Mouse (Mus musculus) MEL (cell line): ENCODE measurements around the gene Cdk14. TPM values are rescaled to one million over a fixed set of nuclear protein-coding genes. Genes with fewer than 3 reads are reported as not detected.

Experiments
- DNase-seq: peaks from one replicate; pipeline ENCODE4 v3.0.0; 2011; ENCODE audit warnings: low read depth, low spot score
- H3K27ac ChIP-seq: 2 replicates; pipeline ENCODE4 v1.5.1; 2012; ENCODE audit warnings: low read depth, mild to moderate bottlenecking, control low read depth, low read length, moderate library complexity; ENCODE audit not compliant: control insufficient read depth
- H3K27me3 ChIP-seq, 2 experiments: fragments of 150-350 bp in 1 of 2; sonication (generic) in 1 of 2; 2 replicates each; pipeline ENCODE4 v1.6.1; 2012; ENCODE audit warnings: low read length in 2 of 2, mild to moderate bottlenecking in 2 of 2, improper control_type of control experiment in 1 of 2, moderate library complexity in 1 of 2; ENCODE audit not compliant: insufficient read depth in 2 of 2, control insufficient read depth in 1 of 2
- H3K36me3 ChIP-seq, 2 experiments: 2 replicates each; pipeline ENCODE4 v1.6.1; 2012 to 2014; ENCODE audit warnings: low read length in 2 of 2, improper control_type of control experiment in 1 of 2, inconsistent platforms in 1 of 2, mild to moderate bottlenecking in 1 of 2; ENCODE audit not compliant: insufficient read depth in 2 of 2, control insufficient read depth in 1 of 2
- H3K4me1 ChIP-seq, 2 experiments: fragments of 150-350 bp in 1 of 2; sonication (generic) in 1 of 2; 2 replicates each; pipeline ENCODE4 v1.6.1; 2012; ENCODE audit warnings: low read length in 2 of 2, improper control_type of control experiment in 1 of 2, mild to moderate bottlenecking in 1 of 2; ENCODE audit not compliant: insufficient read depth in 2 of 2, control insufficient read depth in 1 of 2
- H3K4me3 ChIP-seq, 2 experiments: fragments of 150-350 bp in 1 of 2; sonication (generic) in 1 of 2; 2 replicates each; pipeline ENCODE4 v1.5.1; 2012; ENCODE audit warnings: low read depth in 2 of 2, low read length in 2 of 2, mild to moderate bottlenecking in 2 of 2, moderate library complexity in 2 of 2, control low read depth in 1 of 2, improper control_type of control experiment in 1 of 2; ENCODE audit not compliant: control insufficient read depth in 1 of 2, insufficient read depth in 1 of 2
- H3K79me2 ChIP-seq: 2 replicates; pipeline ENCODE4 v1.6.1; 2012; ENCODE audit warnings: mild to moderate bottlenecking, low read length, moderate library complexity; ENCODE audit not compliant: control insufficient read depth, poor library complexity, insufficient read depth
- H3K9ac ChIP-seq: 2 replicates; pipeline ENCODE4 v1.6.1; 2012; ENCODE audit warnings: low read depth, mild to moderate bottlenecking, control low read depth, low read length, moderate library complexity; ENCODE audit not compliant: control insufficient read depth, poor library complexity, severe bottlenecking
- H3K9me3 ChIP-seq: fragments of 150-350 bp; sonication (generic); replicated peaks from 2 replicates; pipeline ENCODE4 v1.6.1; 2012; ENCODE audit warnings: mild to moderate bottlenecking, low read length, improper control_type of control experiment, moderate library complexity; ENCODE audit not compliant: insufficient read depth
- ELF1 ChIP-seq: IDR thresholded peaks from 2 replicates; pipeline ENCODE4 v1.6.1; 2014; ENCODE audit warnings: low read depth, mild to moderate bottlenecking, inconsistent platforms, low read length, improper control_type of control experiment, moderate library complexity
- ETS1 ChIP-seq: IDR thresholded peaks from 2 replicates; pipeline ENCODE4 v1.6.1; 2012; ENCODE audit warnings: low read depth, mild to moderate bottlenecking, inconsistent platforms, low read length, improper control_type of control experiment, moderate library complexity
- HCFC1 ChIP-seq: IDR thresholded peaks from 2 replicates; pipeline ENCODE4 v1.6.1; 2012; ENCODE audit warnings: low read depth, mild to moderate bottlenecking, inconsistent platforms, low read length, improper control_type of control experiment, moderate library complexity
- KAT2A ChIP-seq: conservative IDR thresholded peaks from 2 replicates; pipeline ENCODE4 v1.6.1; 2012; ENCODE audit warnings: low read depth, low read length, improper control_type of control experiment, inconsistent platforms
- MAFK ChIP-seq: IDR thresholded peaks from 2 replicates; pipeline ENCODE4 v1.6.1; 2011; ENCODE audit warnings: low read depth, mild to moderate bottlenecking, low read length, improper control_type of control experiment, borderline replicate concordance
- MAZ ChIP-seq: IDR thresholded peaks from 2 replicates; pipeline ENCODE4 v1.6.1; 2012; ENCODE audit warnings: low read depth, mild to moderate bottlenecking, inconsistent platforms, low read length, improper control_type of control experiment
- MYC ChIP-seq: IDR thresholded peaks from 2 replicates; pipeline ENCODE4 v1.6.1; 2011; ENCODE audit warnings: low read depth, mild to moderate bottlenecking, low read length, improper control_type of control experiment, moderate library complexity
- NELFE ChIP-seq: IDR thresholded peaks from 2 replicates; pipeline ENCODE4 v1.6.1; 2011; ENCODE audit warnings: low read depth, low read length, improper control_type of control experiment
- NRF1 ChIP-seq: IDR thresholded peaks from 2 replicates; pipeline ENCODE4 v1.6.1; 2014; ENCODE audit warnings: low read depth, mild to moderate bottlenecking, inconsistent platforms, low read length, improper control_type of control experiment, moderate library complexity; ENCODE audit not compliant: poor library complexity, insufficient read depth, severe bottlenecking
- POLR2AphosphoS2 ChIP-seq: IDR thresholded peaks from 2 replicates; pipeline ENCODE4 v1.6.1; 2011; ENCODE audit warnings: low read length, improper control_type of control experiment
- SIN3A ChIP-seq: IDR thresholded peaks from 2 replicates; pipeline ENCODE4 v1.6.1; 2012; ENCODE audit warnings: low read length, improper control_type of control experiment, inconsistent platforms
- TAL1 ChIP-seq: IDR thresholded peaks from 2 replicates; pipeline ENCODE4 v1.6.1; 2012; ENCODE audit warnings: mild to moderate bottlenecking, inconsistent platforms, low read length, moderate library complexity, mixed read lengths
- TBP ChIP-seq: IDR thresholded peaks from 2 replicates; pipeline ENCODE4 v1.8.0; 2011; ENCODE audit warnings: low read depth, low read length, improper control_type of control experiment
- TCF12 ChIP-seq: IDR thresholded peaks from 2 replicates; pipeline ENCODE4 v1.6.1; 2014; ENCODE audit warnings: low read depth, mild to moderate bottlenecking, inconsistent platforms, low read length, improper control_type of control experiment, moderate library complexity
- UBTF ChIP-seq: IDR thresholded peaks from 2 replicates; pipeline ENCODE4 v1.6.1; 2012; ENCODE audit warnings: low read depth, mild to moderate bottlenecking, inconsistent platforms, low read length, improper control_type of control experiment, moderate library complexity, borderline replicate concordance; ENCODE audit not compliant: insufficient read depth
- ZMIZ1 ChIP-seq: IDR thresholded peaks from 2 replicates; pipeline ENCODE4 v1.6.1; 2012; ENCODE audit warnings: low read depth, mild to moderate bottlenecking, inconsistent platforms, low read length, improper control_type of control experiment, moderate library complexity
- ZNF384 ChIP-seq: IDR thresholded peaks from 2 replicates; pipeline ENCODE4 v1.6.1; 2012; ENCODE audit warnings: low read depth, mild to moderate bottlenecking, inconsistent platforms, low read length, improper control_type of control experiment
- polyA plus RNA-seq, 2 experiments: library from polyadenylated mRNA; stranded (reverse) in 1 of 2; unstranded in 1 of 2; fragments of >175 nt in 1 of 2; fragments of >200 nt in 1 of 2; gene quantifications; 2 replicates each; pipeline versions ENCODE4 v1.2.1 to v1.2.4; 2012; ENCODE audit warnings: low replicate concordance in 2 of 2, low read depth in 1 of 2; ENCODE audit not compliant: insufficient read length in 2 of 2, insufficient read depth in 1 of 2, missing spikeins in 1 of 2
- total RNA-seq: library from RNA; depleted of rRNA; stranded (reverse); fragments of 300-350 nt; gene quantifications from 2 replicates; pipeline ENCODE4 v1.2.3, GENCODE M21; 2012

Cdk14 gene
- total and polyA plus RNA-seq, 3 experiments: not detected

DNA sequence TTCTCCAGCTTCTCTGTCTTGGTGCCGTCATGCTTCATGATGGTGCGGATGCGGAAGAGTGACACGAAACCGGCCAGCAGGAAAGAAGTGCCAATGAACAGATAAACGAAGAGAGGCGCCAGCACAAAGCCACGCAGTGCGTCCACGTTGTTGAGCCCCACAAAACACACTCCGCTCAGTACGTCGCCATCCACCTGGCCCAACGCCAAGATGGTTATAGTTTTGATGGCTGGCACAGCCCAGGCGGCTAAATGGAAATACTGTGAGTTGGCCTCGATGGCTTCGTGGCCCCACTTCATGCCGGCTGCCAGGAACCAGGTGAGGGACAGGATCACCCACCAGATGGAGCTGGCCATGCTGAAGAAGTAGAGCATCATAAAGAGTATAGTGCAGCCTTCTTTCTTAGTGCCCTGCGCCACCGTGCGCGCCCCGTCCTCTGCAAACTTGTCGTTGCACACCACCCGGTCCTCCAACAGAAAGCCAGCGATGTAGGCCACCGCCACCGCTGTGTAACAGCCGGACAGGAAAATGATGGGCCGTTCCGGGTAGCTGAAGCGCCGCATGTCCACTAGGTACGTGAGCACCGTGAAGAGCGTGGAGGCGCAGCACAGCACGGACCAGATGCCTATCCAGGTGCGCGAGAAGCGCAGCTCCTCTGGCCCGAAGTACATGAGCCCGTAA is 664.0 kb downstream of the Cdk14 start:
- no peaks in the 10 kb centered on the region for H3K9me3 ChIP-seq
- TF ChIP-seq SIN3A: no peak
- TF ChIP-seq ZMIZ1: no peak
- no peak for TF ChIP-seq TCF12
- TF ChIP-seq NELFE: no peak
- TF ChIP-seq TAL1: no peak
- no peak for TF ChIP-seq ELF1
- TF ChIP-seq NRF1: no peak
- TF ChIP-seq POLR2AphosphoS2: no peak
- no peak for TF ChIP-seq UBTF
- no peak for TF ChIP-seq KAT2A
- TF ChIP-seq MAZ: no peak
- TF ChIP-seq, all 39 proteins: peak for 0
- DNase-seq: no peak
- H3K4me3 ChIP-seq: no peak overlapping the region
- H3K9ac ChIP-seq: no peak overlapping the region
- no peak overlapping the region for H3K27ac ChIP-seq
- no peaks in the 10 kb centered on the region for H3K27me3 ChIP-seq
- no peaks in the 10 kb centered on the region for H3K36me3 ChIP-seq
- H3K79me2 ChIP-seq: no peaks in the 10 kb centered on the region
- H3K4me1 ChIP-seq: no peaks in the 10 kb centered on the region

DNA sequence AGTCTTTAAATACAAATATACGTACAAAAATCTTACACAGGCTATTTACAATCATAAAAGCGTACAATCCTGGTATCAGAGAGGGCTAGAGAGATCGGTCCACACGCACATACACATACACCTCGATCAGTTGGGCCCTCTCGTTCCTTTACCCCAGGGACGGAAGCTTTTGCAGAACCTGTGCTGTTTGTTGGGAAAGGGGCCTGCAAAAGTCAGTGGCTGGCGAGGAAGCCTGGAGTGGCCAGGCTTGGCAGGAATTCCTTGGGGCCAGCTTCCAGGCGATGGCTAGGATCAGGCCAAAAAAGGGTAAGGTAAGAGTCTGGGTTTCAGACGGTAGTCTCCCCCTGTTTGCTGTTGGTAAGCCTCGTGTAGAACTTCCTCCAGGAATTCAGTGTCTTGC is 664.8 kb downstream of the Cdk14 start:
- Histone ChIP-seq H3K79me2 (no peaks in the 10 kb centered on the region), H3K27me3 (no peaks in the 10 kb centered on the region), H3K27ac (no peak overlapping the region), H3K4me1 (no peaks in the 10 kb centered on the region), H3K36me3 (no peaks in the 10 kb centered on the region), H3K4me3 (no peak overlapping the region), H3K9me3 (no peaks in the 10 kb centered on the region), H3K9ac (no peak overlapping the region)
- no peak for DNase-seq
- TF ChIP-seq TBP: no peak
- TF ChIP-seq SIN3A: no peak
- TF ChIP-seq POLR2AphosphoS2: no peak
- no peak for TF ChIP-seq ZMIZ1

DNA sequence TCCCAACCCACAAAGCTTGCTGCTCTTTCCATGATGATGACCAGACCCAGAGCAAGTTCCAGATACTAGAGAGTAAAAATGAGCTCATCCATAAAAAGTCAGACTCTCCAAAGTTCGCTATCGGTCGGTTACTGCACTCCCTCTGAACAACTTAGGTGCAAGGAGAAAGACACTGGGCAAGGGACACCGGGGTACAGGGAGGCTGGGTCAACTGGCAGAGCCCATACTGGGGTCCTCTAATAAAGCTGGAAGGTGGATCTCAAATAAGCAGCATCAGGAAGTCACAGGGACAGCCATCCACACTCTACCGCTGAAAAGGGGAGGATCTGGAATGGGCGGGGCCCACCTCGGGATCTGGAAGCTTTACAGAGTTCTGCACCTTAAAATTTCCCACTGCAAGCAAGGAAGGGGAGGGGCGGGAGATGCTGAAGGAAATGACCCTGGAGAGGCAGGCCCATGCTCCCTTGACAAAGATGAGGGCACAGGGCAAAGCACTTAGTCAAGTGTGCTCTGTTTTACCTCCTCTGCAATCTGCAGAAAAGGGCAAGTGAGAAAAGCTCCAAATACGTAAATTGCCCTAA is 665.3 kb downstream of the Cdk14 start:
- Histone ChIP-seq H3K4me3 (no peak overlapping the region), H3K79me2 (no peaks in the 10 kb centered on the region), H3K4me1 (no peaks in the 10 kb centered on the region), H3K9ac (no peak overlapping the region), H3K36me3 (no peaks in the 10 kb centered on the region), H3K27ac (no peak overlapping the region), H3K9me3 (no peaks in the 10 kb centered on the region), H3K27me3 (no peaks in the 10 kb centered on the region)
- no peak for TF ChIP-seq SIN3A
- no peak for TF ChIP-seq MAFK
- TF ChIP-seq HCFC1: no peak
- no peak for TF ChIP-seq MYC
- no peak for TF ChIP-seq ZNF384
- TF ChIP-seq ETS1: no peak
- TF ChIP-seq POLR2AphosphoS2: no peak
- no peak for DNase-seq
